Mouse (Mus musculus) forebrain, embryonic 12.5 days (tissue): ENCODE measurements around the gene Tbc1d1. TPM values are rescaled to one million over a fixed set of nuclear protein-coding genes. Genes with fewer than 3 reads are reported as not detected.

Source experiments
- ATAC-seq: fragments of 200-750 bp; cut with Nextera tagmentation; 2 replicates; pipeline ENCODE4 v1.8.0; 2017; ENCODE audit warnings: moderate TSS enrichment; ENCODE audit not compliant: low FRiP score
- H3K27ac ChIP-seq: fragments of 300-500 bp; sonication (generic); 2 replicates; pipeline ENCODE4 v1.5.1; 2016; ENCODE audit warnings: mild to moderate bottlenecking
- H3K27me3 ChIP-seq: fragments of 300-500 bp; sonication (generic); 2 replicates; pipeline ENCODE4 v1.6.1; 2016; ENCODE audit warnings: mild to moderate bottlenecking
- H3K36me3 ChIP-seq: fragments of 300-500 bp; sonication (generic); replicated peaks from 2 replicates; pipeline ENCODE4 v1.6.1; 2016; ENCODE audit warnings: mild to moderate bottlenecking
- H3K4me1 ChIP-seq: fragments of 300-500 bp; sonication (generic); 2 replicates; pipeline ENCODE4 v1.6.1; 2016
- H3K4me2 ChIP-seq: fragments of 300-500 bp; sonication (generic); 2 replicates; pipeline ENCODE4 v1.6.1; 2016; ENCODE audit warnings: mild to moderate bottlenecking, moderate library complexity
- H3K4me3 ChIP-seq: fragments of 300-500 bp; sonication (generic); replicated peaks from 2 replicates; pipeline ENCODE4 v1.5.1; 2016; ENCODE audit warnings: mild to moderate bottlenecking
- H3K9ac ChIP-seq: fragments of 300-500 bp; sonication (generic); 2 replicates; pipeline ENCODE4 v1.6.1; 2016; ENCODE audit warnings: mild to moderate bottlenecking
- H3K9me3 ChIP-seq: fragments of 300-500 bp; sonication (generic); 2 replicates; pipeline ENCODE4 v1.6.1; 2016
- WGBS: fragments of 180-500 bp; shearing (Covaris S2); methylation state at CpG from one replicate; pipeline ENCODE4 v1.1.7; 2016; 5-methylcytosine and 5-hydroxymethylcytosine counted together
- polyA plus RNA-seq: library from polyadenylated mRNA; unstranded; fragments of >200 nt; fragmentation: Nextera tagmentation; extraction: Ambion mirVana; gene quantifications from 2 replicates; pipeline ENCODE4 v1.2.1, GENCODE M21; 2016

Gene Tbc1d1
- polyA plus RNA-seq, result 25.3 and 26.4 TPM in 2 replicates

GRCm38 (mm10) chr5:64155861-64156550, at the start of gene Tbc1d1:
TSS of gene Tbc1d1 (plus strand) at chr5:64156305.
- WGBS, result 66% methylated on average over 11 of the region's 11 CpGs
- no peak within 1 kb of the TSS for H3K9ac ChIP-seq
- H3K36me3 ChIP-seq, result no peaks in the 10 kb centered on the region
- no peak within 1 kb of the TSS for H3K27ac ChIP-seq
- no peak within 1 kb of the TSS for H3K4me2 ChIP-seq
- peaks cover 34% of the 10 kb centered on the region for H3K27me3 ChIP-seq
- H3K9me3 ChIP-seq, result no peaks in the 10 kb centered on the region
- no peak for ATAC-seq
- H3K4me1 ChIP-seq, result peaks cover 10% of the 10 kb centered on the region
- no peak within 1 kb of the TSS for H3K4me3 ChIP-seq

- Histone ChIP-seq H3K27ac (no peak overlapping the region), H3K4me3 (no peak overlapping the region), H3K4me2 (no peak overlapping the region), H3K9ac (no peak overlapping the region), H3K9me3 (no peaks in the 10 kb centered on the region), H3K4me1 (no peaks in the 10 kb centered on the region), H3K36me3 (peaks cover 58% of the 10 kb centered on the region), H3K27me3 (no peaks in the 10 kb centered on the region)
- 86% methylated on average over 11 of the region's 11 CpGs for WGBS
- ATAC-seq, result no peak
Observed at GRCm38 (mm10) chr5:64107596-64108289, 48.4 kb upstream of the Tbc1d1 start.

- no peak for ATAC-seq
- Histone ChIP-seq H3K36me3 (peaks cover 55% of the 10 kb centered on the region), H3K9me3 (no peaks in the 10 kb centered on the region), H3K27me3 (no peaks in the 10 kb centered on the region), H3K4me2 (no peak overlapping the region), H3K4me3 (no peak overlapping the region), H3K4me1 (no peaks in the 10 kb centered on the region), H3K27ac (no peak overlapping the region), H3K9ac (no peak overlapping the region)
- WGBS, result 49% methylated on average over 3 of the region's 3 CpGs
Observed at GRCm38 (mm10) chr5:64109217-64109616, 46.9 kb upstream of the Tbc1d1 start.

DNA sequence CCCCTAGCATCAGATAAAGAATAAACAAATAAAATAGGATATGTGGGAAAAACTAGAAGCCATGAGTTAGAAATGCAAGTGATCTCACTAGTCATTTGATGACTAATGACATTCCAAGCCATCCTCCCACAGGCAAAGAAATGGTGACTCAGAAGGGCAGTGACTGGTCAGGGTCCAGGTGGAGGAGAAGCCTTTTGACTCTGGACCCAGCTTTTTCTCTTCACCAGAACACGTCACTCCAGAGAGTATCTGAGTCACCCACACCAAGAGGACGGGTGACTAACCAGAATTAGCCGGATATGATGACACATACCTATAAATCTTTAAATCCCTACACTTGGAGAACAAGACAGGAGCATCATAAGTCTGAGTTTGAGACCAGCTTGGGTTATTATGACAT, 43.7 kb upstream of the Tbc1d1 start:
- no peak overlapping the region for H3K9ac ChIP-seq
- H3K9me3 ChIP-seq, result peaks cover 12% of the 10 kb centered on the region; the same call in 1 of the 2 replicates
- no peaks in the 10 kb centered on the region for H3K27me3 ChIP-seq
- no peak overlapping the region for H3K27ac ChIP-seq
- no peak overlapping the region for H3K4me2 ChIP-seq
- no peak for ATAC-seq
- no peaks in the 10 kb centered on the region for H3K4me1 ChIP-seq
- WGBS, result 93% methylated on average over 3 of the region's 3 CpGs
- H3K36me3 ChIP-seq, result peaks cover 69% of the 10 kb centered on the region
- H3K4me3 ChIP-seq, result no peak overlapping the region

DNA sequence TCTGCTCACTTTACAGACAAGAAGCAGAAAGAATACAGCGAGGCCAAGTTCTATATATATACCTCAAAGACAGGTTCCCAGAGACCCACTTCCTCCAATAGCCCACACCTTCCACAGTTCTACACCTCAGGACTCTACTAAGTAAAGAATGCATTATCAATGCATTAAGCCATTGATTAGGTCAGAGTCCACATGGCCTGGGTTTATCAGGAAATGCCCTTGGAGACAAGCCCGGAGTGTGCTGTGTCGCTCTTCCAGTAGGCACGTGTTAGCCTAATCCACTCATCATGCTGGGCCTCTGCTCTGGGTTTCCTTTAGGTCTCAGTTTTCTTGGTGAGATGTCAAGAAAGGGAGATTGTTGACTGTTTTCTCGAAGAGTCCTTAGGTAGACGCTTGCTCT, 41.9 kb upstream of the Tbc1d1 start:
- ATAC-seq, result no peak
- H3K4me3 ChIP-seq, result no peak overlapping the region
- H3K36me3 ChIP-seq, result peaks cover 60% of the 10 kb centered on the region
- WGBS, result 96% methylated on average over 6 of the region's 6 CpGs
- H3K9me3 ChIP-seq, result peaks cover 12% of the 10 kb centered on the region; the same call in 1 of the 2 replicates
- no peak overlapping the region for H3K27ac ChIP-seq
- no peaks in the 10 kb centered on the region for H3K4me1 ChIP-seq
- H3K27me3 ChIP-seq, result no peaks in the 10 kb centered on the region
- H3K4me2 ChIP-seq, result no peak overlapping the region
- no peak overlapping the region for H3K9ac ChIP-seq

DNA sequence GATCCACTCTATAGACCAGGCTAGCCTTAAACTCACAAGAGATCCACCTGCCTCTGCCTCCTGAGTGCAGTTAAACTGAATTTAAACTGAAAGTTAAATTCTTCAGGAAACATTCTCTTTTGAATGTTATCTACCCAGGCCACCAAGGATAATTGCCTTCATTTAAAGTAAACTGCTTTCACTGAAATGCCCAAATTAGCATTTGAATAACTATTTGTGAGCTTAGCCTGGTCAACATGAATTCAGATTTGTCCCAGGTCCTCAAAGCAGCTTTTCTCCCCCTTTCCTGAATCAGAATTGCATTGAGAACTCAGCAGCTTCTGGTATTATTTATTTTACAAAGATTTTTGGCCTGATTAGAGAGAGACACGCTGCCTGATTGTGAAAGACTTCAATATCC, 38.9 kb upstream of the Tbc1d1 start:
- H3K4me3 ChIP-seq, result no peak overlapping the region
- 28% methylated on average over 1 of the region's 1 CpGs for WGBS
- no peak overlapping the region for H3K27ac ChIP-seq
- peaks cover 45% of the 10 kb centered on the region for H3K36me3 ChIP-seq
- no peaks in the 10 kb centered on the region for H3K27me3 ChIP-seq
- H3K4me2 ChIP-seq, result no peak overlapping the region
- ATAC-seq, result no peak
- H3K9ac ChIP-seq, result no peak overlapping the region
- H3K9me3 ChIP-seq, result peaks cover 12% of the 10 kb centered on the region; the same call in 1 of the 2 replicates
- no peaks in the 10 kb centered on the region for H3K4me1 ChIP-seq

GRCm38 (mm10) chr5:64125783-64126182, 30.3 kb upstream of the Tbc1d1 start:
- Histone ChIP-seq H3K4me2 (no peak overlapping the region), H3K36me3 (peaks cover 11% of the 10 kb centered on the region), H3K27me3 (no peaks in the 10 kb centered on the region), H3K9me3 (no peaks in the 10 kb centered on the region), H3K9ac (no peak overlapping the region), H3K27ac (no peak overlapping the region), H3K4me3 (no peak overlapping the region), H3K4me1 (no peaks in the 10 kb centered on the region)
- WGBS, result 76% methylated on average over 5 of the region's 5 CpGs
- ATAC-seq, result no peak

DNA sequence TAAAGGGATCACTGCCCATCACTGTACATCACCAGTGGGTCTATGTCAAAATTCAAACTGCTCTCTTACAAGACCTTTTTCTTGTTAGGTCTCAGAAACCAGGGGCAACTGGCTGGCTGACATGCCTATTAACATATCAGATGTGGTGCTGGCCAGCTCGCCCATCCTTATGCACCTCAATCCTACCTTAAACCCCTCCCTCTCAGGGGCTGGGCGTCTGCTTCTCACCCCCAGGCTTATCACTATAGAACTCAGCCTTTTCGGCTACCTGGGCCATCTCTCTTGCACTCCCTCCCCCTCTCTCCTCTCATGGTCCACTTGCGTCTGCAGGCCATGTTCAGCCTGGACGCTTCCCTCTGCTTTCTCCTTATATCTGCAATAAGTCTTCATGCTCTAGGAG, 24.6 kb upstream of the Tbc1d1 start:
- Histone ChIP-seq H3K9me3 (no peaks in the 10 kb centered on the region), H3K4me2 (no peak overlapping the region), H3K27ac (no peak overlapping the region), H3K27me3 (no peaks in the 10 kb centered on the region), H3K36me3 (peaks cover 11% of the 10 kb centered on the region), H3K9ac (no peak overlapping the region), H3K4me3 (no peak overlapping the region), H3K4me1 (no peaks in the 10 kb centered on the region)
- 68% methylated on average over 5 of the region's 5 CpGs for WGBS
- ATAC-seq, result no peak

- no peak overlapping the region for H3K4me2 ChIP-seq
- no peak for ATAC-seq
- no peaks in the 10 kb centered on the region for H3K27me3 ChIP-seq
- H3K36me3 ChIP-seq, result no peaks in the 10 kb centered on the region
- 87% methylated on average over 4 of the region's 4 CpGs for WGBS
- no peaks in the 10 kb centered on the region for H3K4me1 ChIP-seq
- H3K9ac ChIP-seq, result no peak overlapping the region
- H3K9me3 ChIP-seq, result no peaks in the 10 kb centered on the region
- no peak overlapping the region for H3K27ac ChIP-seq
- H3K4me3 ChIP-seq, result no peak overlapping the region
Observed at GRCm38 (mm10) chr5:64133901-64134300, 22.2 kb upstream of the Tbc1d1 start.

DNA sequence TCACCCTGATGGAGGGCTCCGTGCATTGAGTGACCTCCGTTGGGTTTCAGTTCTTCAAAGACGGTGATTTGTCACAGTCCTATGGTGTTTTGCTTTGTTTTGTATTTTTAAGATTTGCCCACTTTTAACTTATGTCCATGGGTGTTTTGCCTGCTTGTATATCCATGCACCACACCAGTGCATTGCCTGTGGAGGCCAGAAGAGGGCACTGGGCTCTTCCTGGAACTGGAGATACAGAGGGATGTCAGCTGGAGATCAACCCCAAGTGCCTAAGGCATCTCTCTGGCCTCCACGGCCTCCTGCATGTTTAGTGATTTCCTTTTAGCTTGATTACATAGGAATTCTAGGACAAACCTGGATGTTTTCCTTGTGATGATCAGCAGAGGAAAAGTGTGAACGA, 19.8 kb upstream of the Tbc1d1 start:
- H3K4me1 ChIP-seq, result no peaks in the 10 kb centered on the region
- ATAC-seq, result no peak
- no peak overlapping the region for H3K4me2 ChIP-seq
- WGBS, result 79% methylated on average over 5 of the region's 5 CpGs
- H3K4me3 ChIP-seq, result no peak overlapping the region
- H3K9ac ChIP-seq, result no peak overlapping the region
- no peaks in the 10 kb centered on the region for H3K27me3 ChIP-seq
- no peak overlapping the region for H3K27ac ChIP-seq
- no peaks in the 10 kb centered on the region for H3K9me3 ChIP-seq
- no peaks in the 10 kb centered on the region for H3K36me3 ChIP-seq

- ATAC-seq, result no peak
- H3K4me1 ChIP-seq, result no peaks in the 10 kb centered on the region
Observed at GRCm38 (mm10) chr5:64140202-64140601, 15.9 kb upstream of the Tbc1d1 start.

GRCm38 (mm10) chr5:64144315-64144714, 11.8 kb upstream of the Tbc1d1 start:
- no peak for ATAC-seq
- no peaks in the 10 kb centered on the region for H3K27me3 ChIP-seq
- H3K36me3 ChIP-seq, result no peaks in the 10 kb centered on the region
- H3K9ac ChIP-seq, result no peak overlapping the region
- no peak overlapping the region for H3K4me2 ChIP-seq
- H3K4me1 ChIP-seq, result no peaks in the 10 kb centered on the region
- H3K4me3 ChIP-seq, result no peak overlapping the region
- H3K27ac ChIP-seq, result no peak overlapping the region
- H3K9me3 ChIP-seq, result no peaks in the 10 kb centered on the region
- 83% methylated on average over 5 of the region's 5 CpGs for WGBS

More at GRCm38 (mm10) chr5:64140202-64140601, 15.9 kb upstream of the Tbc1d1 start:
- Histone ChIP-seq H3K4me3 (no peak overlapping the region), H3K9ac (no peak overlapping the region), H3K36me3 (no peaks in the 10 kb centered on the region), H3K4me2 (no peak overlapping the region), H3K27me3 (no peaks in the 10 kb centered on the region), H3K27ac (no peak overlapping the region), H3K9me3 (no peaks in the 10 kb centered on the region)
- WGBS, result 78% methylated on average over 3 of the region's 3 CpGs
